Mouse (Mus musculus): Measurements from ENCODE around the gene Ralb. TPM values are rescaled to one million over a fixed set of nuclear protein-coding genes. Genes with fewer than 3 reads are reported as not detected.

Ralb gene
- polyA plus RNA-seq, 1 experiment from 2014 or later, result 96.8 TPM

DNA sequence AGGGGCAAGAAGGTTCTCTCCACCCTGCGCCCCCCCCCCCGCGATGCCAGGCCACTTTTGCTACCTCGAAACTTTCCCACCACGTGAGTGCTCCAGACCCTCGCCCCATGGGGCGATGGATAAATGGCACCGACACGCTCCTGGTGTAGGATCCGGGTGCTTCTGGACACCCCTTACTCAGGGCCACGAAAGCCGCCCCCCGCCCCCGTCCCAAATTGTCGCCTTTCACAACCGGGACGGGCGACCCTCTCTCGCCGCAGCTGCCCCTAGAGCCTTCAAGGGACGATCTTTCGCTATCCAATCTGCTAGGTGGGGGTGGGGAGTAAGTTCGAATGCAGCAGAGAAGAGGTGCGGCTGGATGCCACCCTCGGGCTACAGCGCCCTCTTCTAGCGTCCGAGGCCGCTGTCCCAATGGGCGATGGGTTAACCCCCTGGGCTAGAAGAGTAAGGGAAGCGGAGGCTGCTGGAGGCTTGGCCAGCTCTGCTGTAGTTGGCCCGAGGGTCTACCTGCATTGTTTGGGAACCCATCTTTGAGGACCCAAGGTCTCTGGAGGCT, 82.1 kb downstream of the Ralb start:
- H3K4me1 ChIP-seq (ENCODE audit: control insufficient read depth, insufficient read depth, low read length), result peaks cover 12% of the 10 kb centered on the region
- no peak for DNase-seq (ENCODE audit: low spot score)

DNA sequence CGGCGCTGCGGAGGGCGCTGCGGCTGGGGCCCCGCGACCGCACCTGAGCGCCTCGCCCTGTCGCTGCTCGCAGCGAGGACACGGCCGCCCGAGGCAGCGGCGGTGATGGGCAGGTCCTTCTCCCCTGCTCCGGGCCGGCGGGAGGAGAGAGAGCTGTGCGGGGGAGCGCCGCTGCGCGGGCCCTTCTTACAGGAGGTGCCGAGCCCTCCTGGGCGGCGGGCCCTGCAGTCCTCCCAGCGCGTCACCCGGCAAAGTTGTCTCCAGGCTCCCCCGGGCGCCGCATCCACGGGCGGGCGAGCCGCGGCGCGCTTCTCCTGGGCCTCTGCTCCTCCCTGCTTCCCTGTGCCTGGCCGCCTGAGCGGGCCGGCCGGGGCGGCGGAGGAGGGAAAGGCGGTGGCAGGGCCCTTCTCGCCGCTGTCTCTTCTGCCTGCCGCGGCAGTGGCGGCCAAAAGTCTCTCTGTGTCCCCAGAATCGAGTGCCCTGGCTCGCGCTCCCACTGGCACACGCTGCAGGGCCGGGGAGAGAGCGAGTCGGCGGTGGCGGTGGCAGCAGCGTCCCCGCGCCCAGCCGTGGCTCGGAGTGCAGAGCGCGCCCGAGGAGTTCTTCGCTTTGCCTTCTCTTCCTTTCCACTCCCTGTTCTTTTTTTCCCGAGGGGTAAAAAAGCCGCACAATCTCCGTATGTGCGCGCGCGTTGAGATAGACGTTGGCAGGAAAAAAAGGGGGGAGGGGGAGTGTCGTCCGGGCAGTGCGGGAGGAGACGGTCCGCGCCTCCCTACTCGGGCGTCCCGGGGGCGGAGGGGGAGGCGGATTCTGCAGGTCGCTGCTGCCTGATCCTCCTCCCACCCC, 82.8 kb downstream of the Ralb start, which contains the start of gene Inhbb:
TSS of gene Inhbb (minus strand) at position 673 of the 846 bp plus-strand sequence.
- Histone ChIP-seq H3K4me1 (ENCODE audit: control insufficient read depth, insufficient read depth, low read length) (peaks cover 12% of the 10 kb centered on the region), H3K9ac (ENCODE audit: low read depth, low read length) (peak within 1 kb of the TSS; percentile 65), H3K9me3 (ENCODE audit: control insufficient read depth, low read length) (no peaks in the 10 kb centered on the region), H3K27me3 (replicated peaks; ENCODE audit: control insufficient read depth, insufficient read depth, low read length) (peaks cover 88% of the 10 kb centered on the region), H3K4me2 (ENCODE audit: low read depth, low read length) (peak within 1 kb of the TSS; percentile 100), H3K27ac (replicated peaks; ENCODE audit: low read depth, low read length) (no peak within 1 kb of the TSS), H3K36me3 (ENCODE audit: control insufficient read depth, insufficient read depth, low read length) (no peaks in the 10 kb centered on the region), H3K4me3 (ENCODE audit: low read depth, low read length) (peak within 1 kb of the TSS; percentile 67)
- under 1% methylated on average over 28 of the region's 92 CpGs for WGBS
- ATAC-seq (ENCODE audit: low read depth) (peak; percentile 41), DNase-seq (ENCODE audit: low spot score) (peak; percentile 26)

More for the DNA sequence above, 82.1 kb downstream of the Ralb start:
- WGBS, result under 1% methylated on average over 31 of the region's 32 CpGs
- peak overlapping the region; percentile 67 for H3K4me3 ChIP-seq (ENCODE audit: low read depth, low read length)
- no peak for ATAC-seq (ENCODE audit: low read depth)
- H3K9me3 ChIP-seq (ENCODE audit: control insufficient read depth, low read length), result no peaks in the 10 kb centered on the region
- H3K9ac ChIP-seq (ENCODE audit: low read depth, low read length), result peak overlapping the region; percentile 65
- H3K36me3 ChIP-seq (ENCODE audit: control insufficient read depth, insufficient read depth, low read length), result no peaks in the 10 kb centered on the region
- H3K27ac ChIP-seq (replicated peaks; ENCODE audit: low read depth, low read length), result no peak overlapping the region
- H3K4me2 ChIP-seq (ENCODE audit: low read depth, low read length), result peak overlapping the region; percentile 100
- peaks cover 85% of the 10 kb centered on the region for H3K27me3 ChIP-seq (replicated peaks; ENCODE audit: control insufficient read depth, insufficient read depth, low read length)

DNA sequence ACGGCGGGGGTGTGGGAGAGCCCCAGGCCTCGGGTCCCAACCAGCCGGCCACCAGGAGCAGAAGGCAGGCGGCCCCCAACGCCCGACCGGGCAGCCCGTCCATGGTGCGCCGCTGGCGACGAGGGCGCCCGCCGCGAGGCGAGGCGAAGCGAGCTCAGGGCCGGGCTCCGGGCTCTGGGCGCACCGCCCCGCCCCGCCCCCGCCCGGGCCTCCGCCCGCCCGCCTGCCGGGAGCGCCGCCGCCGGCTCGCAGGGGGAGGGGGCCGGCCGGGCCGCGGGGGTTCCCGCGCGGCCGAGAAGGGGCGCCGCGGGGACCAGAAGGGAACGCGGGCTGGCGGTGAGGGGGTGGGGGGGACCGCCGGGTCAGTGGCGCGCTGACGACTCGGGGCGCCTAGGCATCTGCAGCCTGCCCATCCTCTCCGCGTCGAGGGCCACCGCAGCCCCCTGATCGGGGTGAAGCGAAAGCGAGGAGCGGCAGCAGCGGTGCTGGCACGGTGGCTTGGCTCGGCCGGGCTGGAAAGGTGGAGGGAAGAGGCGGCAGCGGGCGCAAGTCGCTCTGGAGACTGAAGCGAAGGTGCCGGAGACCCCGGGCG, 83.5 kb downstream of the Ralb start:
- Histone ChIP-seq H3K9ac (ENCODE audit: low read depth, low read length) (peak overlapping the region; percentile 65), H3K4me1 (ENCODE audit: control insufficient read depth, insufficient read depth, low read length) (peaks cover 12% of the 10 kb centered on the region), H3K27ac (replicated peaks; ENCODE audit: low read depth, low read length) (no peak overlapping the region), H3K9me3 (ENCODE audit: control insufficient read depth, low read length) (no peaks in the 10 kb centered on the region), H3K27me3 (replicated peaks; ENCODE audit: control insufficient read depth, insufficient read depth, low read length) (peaks cover 92% of the 10 kb centered on the region), H3K4me2 (ENCODE audit: low read depth, low read length) (peak overlapping the region; percentile 100), H3K4me3 (ENCODE audit: low read depth, low read length) (peak overlapping the region; percentile 67), H3K36me3 (ENCODE audit: control insufficient read depth, insufficient read depth, low read length) (no peaks in the 10 kb centered on the region)
- peak; percentile 36 for DNase-seq (ENCODE audit: low spot score)
- ATAC-seq (ENCODE audit: low read depth), result peak; percentile 34
- WGBS, result under 1% methylated on average over 19 of the region's 78 CpGs

Other genes starting within 250 kb of the Ralb start
- 1.3 TPM in 2 replicates for gene Inhbb, start 82.5 kb downstream of the Ralb start, polyA plus RNA-seq (2014; fragmentation: Nextera tagmentation; extraction: Ambion mirVana)
- gene Tmem185b, start 21.4 kb upstream of the Ralb start, polyA plus RNA-seq (2014; fragmentation: Nextera tagmentation; extraction: Ambion mirVana), result 25.3 and 25.8 TPM in 2 replicates
- 15.0 and 15.5 TPM in 2 replicates for gene Epb41l5, start 144.2 kb upstream of the Ralb start, polyA plus RNA-seq (2014; fragmentation: Nextera tagmentation; extraction: Ambion mirVana)

Measured in embryonic facial prominence, embryonic 14.5 days (tissue).